In genomic region chr2:92058469-92058868, GRCm38 (mm10) we compare ENCODE assay signal across 8 mouse cellular contexts. TPM values are rescaled to one million over a fixed set of nuclear protein-coding genes. Genes with fewer than 3 reads are reported as not detected.
DNase-seq lines count a peak whose midpoint lies in the region; ATAC-seq and TF ChIP-seq lines count a peak whose summit lies in the region.

No protein-coding gene starts in this region.

- peaks cover 20% of the 10 kb centered on the region for H3K4me1 ChIP-seq in hindbrain, embryonic 12.5 days
- peaks cover 16% of the 10 kb centered on the region for H3K4me1 ChIP-seq in lung, postnatal 0 days (ENCODE audit: insufficient read depth, low read depth, low read length)

- H3K36me3 ChIP-seq in hindbrain, embryonic 12.5 days, result no peaks in the 10 kb centered on the region
- H3K36me3 ChIP-seq in lung, postnatal 0 days (ENCODE audit: insufficient read depth, low read length), result no peaks in the 10 kb centered on the region

- H3K27ac ChIP-seq in hindbrain, embryonic 12.5 days, result no peak overlapping the region
- no peak overlapping the region for H3K27ac ChIP-seq in lung, postnatal 0 days (ENCODE audit: low read length)

- WGBS in hindbrain, embryonic 12.5 days, result under 1% methylated on average over 29 of the region's 29 CpGs
- WGBS in lung, postnatal 0 days, result under 1% methylated on average over 28 of the region's 29 CpGs

- peak; percentile 43 for ATAC-seq in hindbrain, embryonic 12.5 days (ENCODE audit: low FRiP score)
- peak; percentile 71 for ATAC-seq in lung, postnatal 0 days

- H3K27me3 ChIP-seq in hindbrain, embryonic 12.5 days, result peaks cover 64% of the 10 kb centered on the region
- peaks cover 17% of the 10 kb centered on the region for H3K27me3 ChIP-seq in lung, postnatal 0 days (replicated peaks; ENCODE audit: insufficient read depth, low read length)

- H3K9ac ChIP-seq in hindbrain, embryonic 12.5 days, result peak overlapping the region; percentile 74
- H3K9ac ChIP-seq in lung, postnatal 0 days (replicated peaks; ENCODE audit: low read depth), result no peak overlapping the region; the same call in 1 of the 2 replicates

- peak; percentile 92 for DNase-seq in Muller cell, postnatal 12 days (ENCODE audit: inconsistent ontology term)
- DNase-seq in cerebellum, adult 9-11 months, result peak; percentile 96
- DNase-seq in frontal cortex, postnatal 10 days (ENCODE audit: low spot score in 2 of 2), result peak; percentile 84 to 93
- peak; percentile 97 to 98 for DNase-seq in layer of hippocampus, postnatal 10 days (ENCODE audit: low spot score in 2 of 2)
- DNase-seq in lung, postnatal 0 days (ENCODE audit: low spot score), result peak; percentile 91
- peak; percentile 89 for DNase-seq in ovary, postnatal 10 days (ENCODE audit: low spot score)
- peak; percentile 79 for DNase-seq in thymus, postnatal 0 days (ENCODE audit: low spot score)

- peak overlapping the region; percentile 69 for H3K4me3 ChIP-seq in hindbrain, embryonic 12.5 days
- H3K4me3 ChIP-seq in lung, postnatal 0 days (ENCODE audit: low read depth, low read length), result peak overlapping the region; percentile 47

- no peaks in the 10 kb centered on the region for H3K9me3 ChIP-seq in hindbrain, embryonic 12.5 days (replicated peaks)
- no peaks in the 10 kb centered on the region for H3K9me3 ChIP-seq in lung, postnatal 0 days (ENCODE audit: low read length)

- no peak for TF ChIP-seq EP300 in lung, postnatal 0 days (IDR thresholded peaks at IDR 0.05)

- peak overlapping the region; percentile 99 for H3K4me2 ChIP-seq in hindbrain, embryonic 12.5 days (replicated peaks)
- H3K4me2 ChIP-seq in lung, postnatal 0 days (replicated peaks; ENCODE audit: low read depth, low read length), result peak overlapping the region; percentile 89

- TF ChIP-seq CTCF in lung, postnatal 0 days (IDR thresholded peaks at IDR 0.05), result peak; percentile 98

RNA-seq across cellular contexts. Expression of gene Creb3l1, which starts 34.2 kb away (rescaled TPM):
- 2.1 and 2.9 TPM in 2 replicates for polyA plus RNA-seq in hindbrain, embryonic 12.5 days (2016; fragmentation: Nextera tagmentation; extraction: Ambion mirVana)
- 10 to 100 TPM; 10.4 to 11.6 TPM for total RNA-seq in layer of hippocampus, postnatal 10 days (2021)
- 7.0 and 8.1 TPM in 2 replicates for polyA plus RNA-seq in lung, postnatal 0 days (2015; fragmentation: Nextera tagmentation; extraction: Ambion mirVana)
- 1.5 TPM in 2 replicates for polyA plus RNA-seq in thymus, postnatal 0 days (2015; fragmentation: Nextera tagmentation; extraction: Ambion mirVana)

RNA-seq across cellular contexts. Expression of gene Phf21a, which starts 34.4 kb away (rescaled TPM):
- polyA plus RNA-seq in hindbrain, embryonic 12.5 days (2016; fragmentation: Nextera tagmentation; extraction: Ambion mirVana), result 40.4 and 41.4 TPM in 2 replicates
- total RNA-seq in layer of hippocampus, postnatal 10 days (2021), result 10 to 100 TPM; 75.5 to 83.7 TPM
- polyA plus RNA-seq in lung, postnatal 0 days (2015; fragmentation: Nextera tagmentation; extraction: Ambion mirVana), result 12.9 and 13.6 TPM in 2 replicates
- polyA plus RNA-seq in thymus, postnatal 0 days (2015; fragmentation: Nextera tagmentation; extraction: Ambion mirVana), result 8.9 TPM in 2 replicates
